Mouse (Mus musculus) bone marrow macrophage, adult 2 months (primary cell): ENCODE results near the gene Riox2.

Source experiments
- CTCF ChIP-seq: IDR thresholded peaks from 2 replicates; pipeline ENCODE4 v1.5.1; 2012; ENCODE audit warnings: low read depth, mild to moderate bottlenecking, low read length, moderate library complexity
- POLR2A ChIP-seq: IDR thresholded peaks from 2 replicates; pipeline ENCODE4 v1.6.1; 2012; ENCODE audit warnings: mild to moderate bottlenecking, low read depth, low read length, borderline replicate concordance

GRCm38 (mm10) chr16:59472546-59472945 is 971 bp downstream of the Riox2 start:
- TF ChIP-seq CTCF, result no peak
- no peak for TF ChIP-seq POLR2A
